Mouse (Mus musculus) forebrain, embryonic 10.5 days (tissue): Measurements from ENCODE around the gene Tcp10a. TPM values are rescaled to one million over a fixed set of nuclear protein-coding genes. Genes with fewer than 3 reads are reported as not detected.
"Not testable (repeated sequence)": the region's sequence is repeated elsewhere in the genome, so short reads cannot be mapped to it uniquely, and the experiment has no call there.

Source experiments
- DNase-seq: peaks from one replicate; pipeline ENCODE4 v3.0.0-alpha.2; 2017; ENCODE audit warnings: low spot score; ENCODE audit errors: extremely low spot score
- H3K27ac ChIP-seq: fragments of 300-500 bp; sonication (generic); 2 replicates; pipeline ENCODE4 v1.5.1; 2016; ENCODE audit warnings: mild to moderate bottlenecking
- H3K27me3 ChIP-seq: fragments of 300-500 bp; sonication (generic); 2 replicates; pipeline ENCODE4 v1.6.1; 2016; ENCODE audit warnings: mild to moderate bottlenecking; ENCODE audit not compliant: poor library complexity, severe bottlenecking
- H3K36me3 ChIP-seq: fragments of 300-500 bp; sonication (generic); replicated peaks from 2 replicates; pipeline ENCODE4 v1.6.1; 2016; ENCODE audit warnings: mild to moderate bottlenecking, moderate library complexity
- H3K4me1 ChIP-seq: fragments of 300-500 bp; sonication (generic); 2 replicates; pipeline ENCODE4 v1.6.1; 2016
- H3K4me3 ChIP-seq: fragments of 300-500 bp; sonication (generic); 2 replicates; pipeline ENCODE4 v1.5.1; 2016; ENCODE audit warnings: mild to moderate bottlenecking, moderate library complexity
- H3K9me3 ChIP-seq: fragments of 300-500 bp; sonication (generic); 2 replicates; pipeline ENCODE4 v1.6.1; 2016; ENCODE audit warnings: mild to moderate bottlenecking, moderate library complexity
- whole genome bisulfite sequencing: fragments of 180-500 bp; shearing (Covaris S2); methylation state at CpG from one replicate; pipeline ENCODE4 v1.1.7; 2016; 5-methylcytosine and 5-hydroxymethylcytosine counted together
- polyA plus RNA-seq: library from polyadenylated mRNA; unstranded; fragments of >200 nt; fragmentation: Nextera tagmentation; extraction: Ambion mirVana; gene quantifications from 2 replicates; pipeline ENCODE4 v1.2.1, GENCODE M21; 2016

Gene Tcp10a
- polyA plus RNA-seq, result not detected in 2 replicates

DNA sequence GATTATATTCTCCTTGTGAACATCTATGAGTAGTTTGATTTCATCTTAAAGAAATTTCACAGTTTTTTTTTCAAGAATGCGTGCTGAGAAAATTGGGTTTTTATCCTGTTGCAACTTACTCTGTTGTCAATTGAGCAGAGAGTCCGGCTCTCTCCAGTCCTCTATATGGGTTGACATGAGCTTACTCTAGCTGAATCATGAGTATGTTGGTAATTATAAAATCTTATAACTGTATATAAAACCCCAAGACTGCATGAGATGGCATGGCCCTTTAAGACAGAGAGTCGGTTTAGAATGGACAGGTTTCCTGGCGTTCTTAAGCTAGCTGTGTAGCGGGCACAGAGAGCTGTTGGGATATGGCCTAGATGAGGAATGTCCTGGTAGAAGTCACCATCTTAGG is at the start of gene Tcp10a:
Gene Tcp10a (plus strand): TSS at position 301 of the 400 bp plus-strand sequence.
- 91% methylated on average over 5 of the region's 5 CpGs for WGBS

DNA sequence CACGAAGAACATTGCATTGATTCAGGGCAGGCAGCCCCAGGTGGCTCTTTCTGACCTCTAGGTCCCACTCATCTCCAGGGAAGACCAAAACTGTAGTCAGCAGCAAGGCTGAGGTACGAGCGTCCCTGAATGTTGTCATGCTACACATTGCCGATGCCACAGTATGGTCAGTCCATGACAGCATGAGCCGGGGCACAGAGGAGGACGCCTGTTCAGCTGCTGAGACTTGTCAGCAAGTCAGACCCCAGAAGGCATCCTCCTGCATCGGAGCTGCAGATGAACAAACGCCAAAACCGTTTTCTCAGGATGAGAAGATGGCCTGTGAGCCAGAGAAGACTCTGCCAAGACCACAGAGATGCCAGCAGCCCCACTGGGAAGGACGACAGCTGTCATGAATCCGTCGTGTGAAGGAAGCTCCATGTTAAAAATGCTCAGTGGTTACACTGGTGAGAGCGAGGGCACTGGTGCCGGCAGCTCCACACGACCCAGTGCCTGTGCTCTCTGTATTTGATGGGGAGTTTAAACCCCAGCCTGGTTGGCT is 45.7 kb upstream of the Tcp10a start:
- H3K36me3 ChIP-seq, result peaks cover 61% of the 10 kb centered on the region

More for the DNA sequence above, at the start of gene Tcp10a:
- H3K36me3 ChIP-seq, H3K4me1 ChIP-seq, H3K27me3 ChIP-seq, H3K27ac ChIP-seq, H3K9me3 ChIP-seq, DNase-seq, H3K4me3 ChIP-seq: not testable (repeated sequence)

DNA sequence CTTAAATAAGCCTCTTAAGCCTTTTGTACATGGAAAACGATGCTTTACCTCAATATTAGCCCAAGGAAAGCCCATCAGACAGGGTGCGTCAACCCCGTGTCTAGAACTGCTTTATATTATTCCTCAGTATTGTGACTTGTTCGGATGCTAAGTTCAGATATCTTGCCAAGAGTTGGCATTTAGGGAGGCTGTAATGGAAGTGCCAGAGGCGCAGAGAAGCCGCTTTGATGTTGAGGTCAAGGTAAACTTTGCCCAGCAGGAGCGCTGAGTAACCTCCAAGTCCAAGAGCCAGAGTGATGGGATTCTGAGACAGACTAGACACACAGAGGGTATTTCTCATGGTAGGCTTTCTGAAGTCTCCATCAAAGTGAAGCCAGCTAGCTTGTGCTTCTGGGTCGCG is 45.2 kb upstream of the Tcp10a start:
- H3K36me3 ChIP-seq, result peaks cover 66% of the 10 kb centered on the region
- H3K4me1 ChIP-seq, result no peaks in the 10 kb centered on the region; the same call in 1 of the 2 replicates
- WGBS, result 92% methylated on average over 9 of the region's 9 CpGs
- no peaks in the 10 kb centered on the region for H3K9me3 ChIP-seq
- H3K4me3 ChIP-seq, result no peak overlapping the region
- no peak for DNase-seq
- no peaks in the 10 kb centered on the region for H3K27me3 ChIP-seq
- H3K27ac ChIP-seq, result no peak overlapping the region

More for the DNA sequence above, 45.7 kb upstream of the Tcp10a start:
- 94% methylated on average over 15 of the region's 15 CpGs for WGBS
- no peaks in the 10 kb centered on the region for H3K9me3 ChIP-seq
- DNase-seq, result no peak
- H3K27me3 ChIP-seq, result no peaks in the 10 kb centered on the region
- H3K4me3 ChIP-seq, result no peak overlapping the region
- no peak overlapping the region for H3K27ac ChIP-seq
- no peaks in the 10 kb centered on the region for H3K4me1 ChIP-seq

DNA sequence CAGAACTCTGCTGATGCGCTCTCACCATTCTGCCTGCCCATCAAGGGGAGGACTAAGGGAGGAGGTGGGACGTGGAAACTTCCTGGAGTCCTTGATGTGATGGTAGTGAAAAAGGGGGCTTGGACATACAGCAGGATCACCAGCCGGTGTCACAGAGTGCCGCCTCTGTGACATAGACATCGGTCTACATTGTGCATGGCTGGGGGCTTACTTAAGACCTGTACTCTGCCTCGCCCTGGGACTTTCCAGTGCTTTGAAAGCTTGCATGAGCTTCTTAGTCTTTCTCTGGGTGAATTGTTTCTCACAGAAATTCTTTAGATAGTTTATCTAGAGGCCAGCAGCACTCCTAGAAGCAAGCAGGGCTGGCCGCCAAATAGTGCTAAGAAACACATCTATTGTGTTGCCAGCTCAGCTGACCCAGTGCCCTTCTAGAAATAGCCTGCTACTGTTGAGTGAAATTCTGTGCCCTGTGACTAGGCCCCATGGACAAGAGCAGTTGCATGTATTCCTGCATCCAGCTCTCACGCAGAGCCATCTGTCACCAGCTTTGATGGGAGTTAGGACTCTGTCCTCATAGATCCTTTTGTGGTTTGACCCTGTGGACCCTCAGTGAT is 40.0 kb upstream of the Tcp10a start:
- Histone ChIP-seq H3K4me1 (no peaks in the 10 kb centered on the region; the same call in 1 of the 2 replicates), H3K9me3 (no peaks in the 10 kb centered on the region), H3K27ac (no peak overlapping the region), H3K27me3 (no peaks in the 10 kb centered on the region), H3K4me3 (no peak overlapping the region), H3K36me3 (peaks cover 60% of the 10 kb centered on the region)
- WGBS, result 90% methylated on average over 8 of the region's 8 CpGs
- DNase-seq, result no peak

DNA sequence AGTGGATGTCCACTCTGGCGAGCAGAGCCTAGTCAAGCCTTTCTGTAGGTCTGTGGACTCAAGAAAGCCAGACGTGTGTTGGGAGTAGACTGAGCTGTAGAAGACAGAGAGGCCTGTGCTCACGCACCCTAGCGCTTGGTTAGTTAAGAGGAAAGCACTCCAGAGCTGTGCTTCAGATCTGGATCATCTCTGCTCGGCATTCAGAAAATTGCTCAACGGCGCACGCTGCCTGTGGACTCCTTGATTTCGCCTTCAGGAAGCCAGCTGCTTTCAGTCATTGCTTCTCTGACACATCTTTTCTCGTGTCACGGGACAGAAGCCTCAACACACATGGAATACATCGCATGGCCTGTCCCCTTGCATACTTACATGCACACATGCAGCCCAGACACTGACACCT is 39.2 kb upstream of the Tcp10a start:
- H3K27me3 ChIP-seq, result no peaks in the 10 kb centered on the region
- 92% methylated on average over 12 of the region's 12 CpGs for WGBS

DNA sequence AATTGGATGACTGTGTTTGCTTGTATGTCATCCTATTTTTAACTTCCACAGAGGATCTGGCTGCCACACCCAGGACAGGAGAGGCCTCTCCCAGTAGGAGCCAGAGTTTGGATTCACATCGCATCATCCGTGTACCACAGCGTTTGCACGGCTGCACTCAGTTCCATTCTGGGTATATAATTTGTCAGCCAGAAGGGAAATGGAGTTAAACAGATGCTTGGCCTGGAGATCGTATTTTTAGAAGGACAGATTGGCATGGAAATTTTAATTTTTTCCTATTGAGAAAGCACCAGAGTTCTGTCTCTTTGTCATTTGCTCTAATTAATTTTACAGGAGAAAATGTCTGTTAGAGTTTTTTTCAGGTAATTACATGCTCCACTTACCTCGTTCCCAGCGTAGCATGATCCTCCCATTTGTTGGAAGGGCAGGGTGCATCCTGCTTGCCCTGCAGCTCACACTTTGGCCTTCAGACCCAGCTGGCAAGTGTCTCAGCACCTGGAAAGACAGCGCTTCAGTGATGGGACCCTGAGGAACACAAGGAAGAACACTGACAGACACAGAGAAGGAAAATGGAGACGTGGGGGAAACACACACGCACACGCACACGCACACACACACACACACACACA is 37.9 kb upstream of the Tcp10a start:
- no peak for DNase-seq
- 91% methylated on average over 12 of the region's 12 CpGs for WGBS
- Histone ChIP-seq H3K27ac (no peak overlapping the region), H3K36me3 (peaks cover 61% of the 10 kb centered on the region), H3K9me3 (no peaks in the 10 kb centered on the region), H3K4me3 (no peak overlapping the region), H3K27me3 (no peaks in the 10 kb centered on the region), H3K4me1 (no peaks in the 10 kb centered on the region; the same call in 1 of the 2 replicates)

More for the DNA sequence above, 39.2 kb upstream of the Tcp10a start:
- DNase-seq, result no peak
- Histone ChIP-seq H3K9me3 (no peaks in the 10 kb centered on the region), H3K36me3 (peaks cover 60% of the 10 kb centered on the region), H3K27ac (no peak overlapping the region), H3K4me3 (no peak overlapping the region), H3K4me1 (no peaks in the 10 kb centered on the region; the same call in 1 of the 2 replicates)

DNA sequence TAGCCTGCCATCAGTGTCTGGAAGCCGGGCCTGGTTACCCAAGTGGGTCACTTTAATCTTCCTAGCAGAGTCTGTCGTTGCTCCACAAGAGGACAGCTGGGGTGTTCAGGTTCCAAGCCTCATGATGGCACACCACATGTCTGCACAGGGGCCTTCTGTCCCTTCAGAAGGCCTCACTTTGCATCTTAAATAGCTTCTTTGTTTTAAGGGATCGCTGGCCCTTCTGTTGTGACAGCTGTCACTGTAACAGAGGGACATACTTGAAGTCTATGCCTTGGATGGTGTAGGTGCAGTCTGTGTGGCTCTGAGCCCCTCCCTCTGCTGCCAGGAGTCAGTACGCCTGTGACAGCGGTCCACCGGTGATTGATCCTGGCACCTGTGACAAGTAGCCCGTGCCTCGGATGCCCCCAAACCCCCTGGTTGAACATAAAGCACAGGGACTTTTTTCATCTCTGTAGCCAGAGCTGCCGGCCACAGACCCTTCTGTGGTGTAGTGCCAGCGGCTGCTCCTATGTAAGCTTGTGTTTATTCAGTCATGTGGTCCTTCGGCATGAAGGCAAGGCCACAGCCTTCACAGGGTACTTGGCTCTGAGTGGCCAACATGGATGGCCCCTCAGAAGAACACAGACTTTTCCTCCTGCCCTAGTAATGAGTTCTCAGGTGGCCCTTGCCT is 32.3 kb upstream of the Tcp10a start:
- DNase-seq, result no peak
- 89% methylated on average over 11 of the region's 11 CpGs for WGBS
- Histone ChIP-seq H3K36me3 (peaks cover 59% of the 10 kb centered on the region), H3K27me3 (no peaks in the 10 kb centered on the region), H3K4me3 (no peak overlapping the region), H3K27ac (no peak overlapping the region), H3K9me3 (no peaks in the 10 kb centered on the region), H3K4me1 (0 out of 2 replicates have a peak, but pooled peaks cover 2% of the 10 kb centered on the region)

DNA sequence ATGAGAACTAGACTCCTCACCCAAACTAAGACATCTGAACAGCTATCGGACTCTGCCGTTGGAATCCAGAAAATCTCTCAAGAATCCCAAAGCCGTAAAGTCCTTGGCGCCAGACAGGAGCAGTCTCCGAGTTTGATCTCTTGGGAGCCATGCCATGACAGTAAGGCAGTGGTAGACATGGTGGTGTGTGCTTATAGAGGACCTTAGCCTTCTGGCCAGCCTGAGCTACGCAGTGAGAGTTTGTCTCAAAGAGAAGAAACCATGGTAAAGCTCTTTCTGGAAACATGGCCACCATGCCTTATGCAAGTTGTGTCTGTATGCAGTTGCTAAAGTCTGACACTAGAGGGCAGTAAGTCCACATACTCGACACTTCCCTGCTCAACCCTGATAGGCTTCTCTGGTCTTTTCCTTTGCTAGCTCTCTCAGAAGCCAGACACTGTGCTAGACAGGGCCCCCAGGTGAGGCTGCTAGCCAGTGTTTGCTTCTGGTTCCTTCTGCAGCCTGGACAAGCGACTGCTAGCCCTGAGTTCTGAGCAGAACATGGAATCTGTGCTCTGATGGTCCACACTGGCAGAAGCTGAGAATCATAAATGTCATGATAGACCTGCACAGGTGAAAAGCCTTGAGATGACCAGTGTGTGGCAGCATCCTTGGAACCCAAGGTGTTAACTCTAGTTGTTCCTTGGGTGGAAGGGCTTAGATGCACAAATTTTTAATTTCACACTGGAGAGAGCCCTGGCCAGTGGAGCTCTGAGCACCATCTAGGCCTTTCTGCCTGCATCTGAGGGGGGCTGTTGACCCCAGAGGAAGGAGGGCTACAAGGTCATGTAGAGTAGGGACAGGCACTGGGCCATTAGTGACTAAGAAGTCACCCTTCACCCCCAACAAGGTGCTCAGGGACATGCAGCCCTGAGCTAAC is 17.9 kb upstream of the Tcp10a start:
- not testable (repeated sequence) for H3K27ac ChIP-seq, DNase-seq, H3K4me1 ChIP-seq, H3K9me3 ChIP-seq, H3K4me3 ChIP-seq, H3K27me3 ChIP-seq, H3K36me3 ChIP-seq
- 66% methylated on average over 8 of the region's 8 CpGs for WGBS

DNA sequence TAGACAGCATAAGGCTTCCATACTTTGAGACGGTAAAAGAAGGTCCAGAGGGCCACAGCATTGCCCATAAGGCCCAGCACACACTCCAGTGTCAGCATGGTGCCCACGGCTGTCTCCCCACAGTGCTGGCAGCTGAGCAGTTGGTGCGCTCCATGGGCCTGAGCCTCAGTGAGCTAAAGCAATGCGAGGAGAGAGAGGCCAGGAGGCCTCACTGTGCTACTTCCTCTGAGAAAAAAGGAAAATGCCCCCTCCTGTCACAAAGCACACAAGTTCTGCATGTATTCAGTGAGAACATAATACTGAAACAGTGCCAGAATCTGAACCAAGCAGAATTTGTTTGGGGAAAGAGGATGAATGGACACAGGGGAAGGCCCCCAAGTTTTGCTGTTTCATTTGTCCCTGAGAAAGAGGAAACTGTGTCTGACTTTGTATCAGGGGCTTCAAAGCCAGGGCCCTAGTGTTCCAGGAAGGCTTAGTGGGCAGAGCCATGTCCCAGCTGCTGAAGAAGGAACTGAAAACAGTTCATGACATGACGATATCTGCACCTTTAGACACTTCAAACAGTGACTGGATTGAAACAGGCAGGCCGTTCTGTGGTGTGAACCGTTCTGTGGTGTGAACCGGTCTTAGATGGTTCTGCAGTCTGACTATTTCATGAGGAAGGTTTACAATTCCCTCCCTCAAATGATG is 8.6 kb upstream of the Tcp10a start:
- DNase-seq, H3K27ac ChIP-seq, H3K4me1 ChIP-seq, H3K36me3 ChIP-seq, H3K9me3 ChIP-seq, H3K27me3 ChIP-seq, H3K4me3 ChIP-seq: not testable (repeated sequence)
- 90% methylated on average over 7 of the region's 8 CpGs for WGBS

DNA sequence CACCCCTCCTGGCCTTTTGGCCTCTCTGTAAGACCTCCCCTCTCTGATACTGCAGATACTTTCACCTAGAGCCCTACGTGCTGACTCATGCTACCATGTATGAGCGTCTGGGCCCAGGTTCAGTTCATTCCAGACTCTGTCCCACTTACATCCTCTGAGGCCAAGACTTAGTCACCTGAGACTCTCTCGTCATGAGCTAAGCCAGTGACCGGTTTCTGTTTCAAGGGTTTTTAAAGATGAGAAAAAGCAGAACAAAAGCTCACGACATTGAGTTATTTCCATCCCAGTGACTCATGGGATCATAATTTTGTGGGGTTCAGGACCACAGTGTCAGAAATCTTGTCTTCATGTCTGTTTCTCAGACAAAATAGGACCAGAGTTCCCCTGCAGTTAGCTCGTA is 4.7 kb upstream of the Tcp10a start:
- 91% methylated on average over 6 of the region's 6 CpGs for WGBS
- not testable (repeated sequence) for H3K27me3 ChIP-seq, H3K36me3 ChIP-seq, H3K27ac ChIP-seq, DNase-seq, H3K9me3 ChIP-seq, H3K4me3 ChIP-seq, H3K4me1 ChIP-seq

DNA sequence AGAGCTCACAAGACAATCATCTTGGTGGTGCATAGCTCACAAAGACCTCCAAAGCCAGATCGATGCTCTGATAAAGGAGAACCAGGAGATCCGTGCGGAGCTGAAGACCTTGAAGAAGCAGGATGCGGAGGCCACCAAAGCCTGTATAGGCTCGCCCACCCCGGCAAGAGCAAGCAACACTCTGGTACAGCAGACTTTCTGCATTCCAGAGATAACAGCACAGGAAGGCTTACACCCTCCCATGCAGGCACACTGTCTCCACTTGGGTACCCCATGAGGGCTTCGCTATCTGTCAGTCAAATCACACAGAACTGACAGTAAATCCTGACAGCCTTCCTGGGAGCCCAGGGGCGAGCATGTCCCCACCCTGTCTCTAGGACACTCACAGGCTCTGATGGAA is 2.0 kb downstream of the Tcp10a start:
- not testable (repeated sequence) for H3K36me3 ChIP-seq, DNase-seq, H3K27me3 ChIP-seq, H3K9me3 ChIP-seq, H3K27ac ChIP-seq, H3K4me3 ChIP-seq, H3K4me1 ChIP-seq
- WGBS, result 85% methylated on average over 6 of the region's 8 CpGs

DNA sequence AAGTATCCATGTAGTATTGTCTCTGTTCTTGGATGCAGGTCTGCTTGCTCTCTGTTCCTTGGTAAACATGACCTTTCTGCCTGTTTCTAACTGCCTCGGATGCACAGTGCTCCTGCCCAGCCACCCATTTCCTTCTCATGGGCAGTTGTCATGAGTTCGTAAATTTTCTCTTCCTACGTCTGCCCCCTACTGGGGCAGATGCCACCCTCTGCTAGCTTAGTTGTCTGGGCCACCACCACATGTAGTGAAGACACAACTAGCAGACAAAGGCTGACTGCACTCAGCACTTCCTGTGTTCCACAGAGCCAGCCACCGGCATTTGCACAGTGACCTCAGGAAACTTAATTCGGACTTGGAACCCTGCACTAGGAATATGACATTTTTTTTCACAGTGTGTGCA is 8.3 kb downstream of the Tcp10a start:
- not testable (repeated sequence) for DNase-seq, H3K4me1 ChIP-seq, H3K9me3 ChIP-seq, H3K36me3 ChIP-seq, H3K27me3 ChIP-seq, H3K27ac ChIP-seq, H3K4me3 ChIP-seq
- WGBS, result 82% methylated on average over 5 of the region's 5 CpGs
